Mouse (Mus musculus) frontal cortex, postnatal 25 days (tissue): ENCODE results near the gene Sag.
A peak's percentile ranks its signal among the peaks of the same experiment; 100 is the strongest.
"Not testable (repeated sequence)": the region's sequence is repeated elsewhere in the genome, so short reads cannot be mapped to it uniquely, and the experiment has no call there.

ENCODE experiments used
- DNase-seq, 2 experiments: peaks; one replicate each; pipeline ENCODE4 v3.0.0; 2022; ENCODE audit warnings: low spot score in 2 of 2

Gene Sag

DNA sequence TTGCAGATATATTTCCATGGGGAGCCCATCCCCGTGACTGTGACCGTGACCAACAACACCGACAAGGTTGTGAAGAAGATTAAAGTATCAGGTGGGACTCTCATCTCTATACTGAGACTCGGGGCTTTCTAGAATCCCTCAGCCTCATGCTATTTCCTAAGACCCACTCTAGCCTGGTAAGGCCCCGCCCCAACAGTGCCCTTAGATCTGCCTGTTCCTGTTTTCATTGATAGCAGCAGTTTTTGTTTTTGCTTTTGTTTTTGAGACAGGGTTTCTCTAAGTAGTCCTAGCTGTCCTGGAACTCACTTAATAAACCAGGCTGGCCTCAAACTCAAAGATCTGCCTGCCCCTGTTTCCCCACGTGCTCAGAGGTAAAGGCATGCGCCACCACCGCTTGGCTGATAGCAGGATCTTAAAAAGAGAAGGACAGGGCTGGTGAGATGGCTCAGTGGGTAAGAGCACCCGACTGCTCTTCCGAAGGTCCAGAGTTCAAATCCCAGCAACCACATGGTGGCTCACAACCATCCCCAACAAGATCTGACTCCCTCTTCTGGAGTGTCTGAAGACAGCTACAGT, 21.0 kb downstream of the Sag start:
- no peak for DNase-seq

DNA sequence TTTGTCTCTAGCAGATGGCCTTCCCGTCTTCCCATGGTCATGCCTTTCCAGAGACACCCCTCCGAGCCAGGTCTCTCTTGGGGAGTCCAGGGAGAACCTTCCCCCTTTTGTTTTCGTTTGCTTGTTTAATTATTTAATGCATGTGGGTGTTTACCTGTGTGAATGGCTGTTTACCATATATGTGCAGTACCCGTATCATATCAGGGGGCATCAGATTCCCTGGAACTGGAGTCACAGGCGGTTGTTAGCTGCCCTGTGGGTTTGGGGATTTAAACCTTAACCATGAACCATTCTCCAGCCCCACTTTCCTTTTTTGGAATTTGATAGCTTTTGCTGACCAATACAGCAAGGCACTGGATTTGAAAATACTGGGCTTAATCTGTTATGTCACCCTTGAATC, 21.8 kb downstream of the Sag start:
- no peak for DNase-seq

DNA sequence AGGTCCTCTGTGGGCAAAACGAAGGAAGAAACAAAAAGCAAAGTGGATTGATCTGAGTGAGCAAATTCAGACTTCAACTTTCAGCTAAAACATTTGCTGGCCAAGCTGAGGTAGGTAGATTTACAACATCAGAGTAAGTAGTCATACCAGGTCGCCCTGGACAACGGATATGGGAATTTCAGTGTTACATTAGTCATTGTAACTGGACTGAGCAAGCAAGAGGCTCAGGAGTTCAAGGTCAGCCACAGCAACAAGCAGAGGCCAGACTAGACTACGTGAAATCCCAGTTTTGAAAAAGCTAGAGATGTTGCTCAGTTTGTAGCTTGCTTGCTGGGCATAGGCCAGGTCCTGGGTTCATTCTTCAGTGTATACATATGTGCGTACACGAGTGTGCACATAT, 22.5 kb downstream of the Sag start:
- no peak for DNase-seq

DNA sequence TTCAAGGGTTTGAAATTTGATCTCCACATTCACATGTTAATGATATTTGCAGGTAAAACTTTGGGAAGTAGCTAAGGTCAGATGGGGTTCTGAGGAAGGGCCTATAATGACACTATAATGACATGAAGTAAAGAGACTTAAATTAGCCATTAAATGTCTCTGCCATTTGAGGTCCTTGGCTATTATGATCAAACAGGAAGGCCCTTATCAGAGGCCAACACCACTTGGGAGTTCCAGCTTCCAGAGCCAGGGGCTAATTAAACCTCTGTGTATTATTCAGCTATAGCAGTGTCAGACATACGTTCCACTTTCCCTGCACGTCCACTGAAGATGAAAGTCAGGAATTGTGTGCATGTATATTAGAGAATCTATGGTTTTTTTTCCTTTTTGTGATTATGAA, 23.0 kb downstream of the Sag start:
- DNase-seq: no peak

DNA sequence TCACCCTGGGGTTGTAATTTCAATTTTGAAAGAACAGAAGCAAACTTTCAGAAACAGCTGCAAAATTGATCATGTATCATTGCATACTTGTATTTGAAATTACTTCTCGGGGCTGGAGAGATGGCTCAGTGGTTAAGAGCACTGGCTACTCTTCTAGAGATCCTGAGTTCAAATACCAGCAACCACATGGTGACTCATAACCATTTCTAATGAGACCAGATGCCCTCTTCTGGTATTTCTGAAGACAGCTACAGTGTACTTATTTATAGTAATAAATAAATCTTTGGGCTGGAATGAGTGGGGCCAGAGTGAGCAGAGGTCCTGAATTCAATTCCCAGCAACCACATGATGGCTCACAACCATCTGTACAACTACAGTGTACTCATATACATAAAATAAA, 24.0 kb downstream of the Sag start:
- DNase-seq: not testable (repeated sequence)

DNA sequence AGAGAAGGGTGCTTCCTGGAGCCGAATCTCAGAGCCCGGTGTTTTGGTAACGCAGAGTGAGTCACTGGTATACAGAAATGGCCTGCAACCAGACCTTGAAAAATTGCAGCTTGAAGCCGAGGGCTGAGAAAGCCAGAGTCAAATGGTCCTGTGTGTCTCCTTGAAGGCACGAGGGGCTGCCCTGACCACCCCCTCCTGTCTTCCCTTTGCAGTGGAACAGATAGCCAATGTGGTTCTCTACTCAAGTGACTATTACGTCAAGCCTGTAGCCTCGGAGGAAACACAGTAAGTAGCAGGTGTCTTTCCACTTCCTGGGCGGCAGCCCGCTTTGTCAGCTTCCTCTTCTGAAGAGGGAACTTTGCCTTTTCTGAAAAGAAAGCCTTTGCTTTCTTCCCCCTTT, 24.7 kb downstream of the Sag start:
- DNase-seq: no peak

DNA sequence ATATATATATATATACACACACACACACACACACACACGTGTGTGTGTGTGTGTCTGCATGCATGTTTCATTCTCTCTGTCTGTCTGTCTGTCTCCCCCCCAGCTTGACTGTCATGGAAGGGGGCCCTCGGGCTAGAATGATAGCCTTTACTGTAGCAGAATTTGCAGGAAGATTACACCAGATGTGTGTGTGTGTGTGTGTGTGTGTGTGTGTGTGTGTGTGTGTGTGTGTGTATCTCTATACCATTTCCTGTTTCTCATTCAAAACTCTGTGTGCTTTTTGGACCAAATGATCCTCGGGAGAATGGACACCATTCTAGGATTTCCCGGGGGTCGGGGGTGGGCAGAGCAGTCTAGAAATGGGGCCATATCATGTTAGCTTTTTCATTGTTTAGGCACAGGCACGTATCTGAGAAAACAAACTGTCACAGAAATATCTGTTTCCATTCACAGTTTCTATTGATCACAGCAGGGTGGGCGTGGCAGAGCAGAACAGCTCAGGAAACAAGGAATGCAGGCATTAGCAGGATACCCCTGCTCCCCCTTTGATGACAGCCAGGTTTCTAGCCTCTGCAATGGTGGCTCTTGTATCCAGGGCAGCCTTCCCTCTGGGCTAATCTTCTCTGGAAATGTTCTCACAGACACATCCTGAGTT, 25.6 kb downstream of the Sag start:
- DNase-seq: no peak

DNA sequence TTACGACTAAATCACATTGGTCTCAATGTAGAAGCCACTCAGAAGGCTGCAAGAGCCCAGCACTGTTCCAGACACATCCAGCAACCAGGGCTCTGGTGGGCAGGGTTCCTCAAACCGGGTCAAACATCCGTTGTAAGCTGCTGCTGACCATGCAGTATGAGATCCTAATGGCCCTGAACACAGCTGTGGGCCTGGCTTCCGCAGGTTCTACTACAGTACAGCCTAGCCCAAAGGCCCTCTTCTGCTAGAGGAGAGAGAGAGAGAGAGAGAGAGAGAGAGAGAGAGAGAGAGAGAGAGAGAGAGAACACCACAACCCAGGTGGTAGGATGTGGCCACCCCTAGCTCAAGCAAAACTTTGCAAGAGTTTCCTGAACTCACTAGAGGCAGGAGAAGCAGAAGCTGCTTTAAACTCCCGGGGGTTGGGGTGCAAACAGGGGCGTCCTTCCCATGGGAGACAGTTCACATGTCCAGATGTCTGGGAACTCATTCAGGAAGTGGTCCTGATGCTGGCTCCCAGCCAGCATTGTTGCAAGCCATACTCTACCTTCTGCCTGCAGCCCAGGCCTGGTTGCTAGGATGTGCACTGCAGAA, 26.2 kb downstream of the Sag start:
- no peak for DNase-seq

DNA sequence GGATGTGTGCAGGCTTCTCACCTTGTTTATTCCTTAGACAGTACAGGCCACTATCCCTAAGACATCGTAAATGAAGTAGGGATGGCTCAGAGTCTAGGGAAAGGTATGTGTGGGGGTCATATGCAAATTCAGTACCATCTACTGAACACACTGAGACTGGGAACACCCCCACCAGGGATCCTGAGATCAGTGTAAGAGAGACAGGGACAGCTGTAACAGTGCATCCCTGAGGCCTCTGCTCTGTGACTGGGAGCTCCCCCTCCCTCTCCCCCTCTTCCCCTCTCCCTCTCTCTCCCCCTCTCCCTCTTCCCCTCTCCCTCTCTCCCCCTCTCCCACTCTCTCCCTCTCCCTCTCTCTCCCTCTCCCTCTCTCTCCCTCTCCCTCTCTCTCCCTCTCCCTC, 33.0 kb downstream of the Sag start:
- no peak for DNase-seq

DNA sequence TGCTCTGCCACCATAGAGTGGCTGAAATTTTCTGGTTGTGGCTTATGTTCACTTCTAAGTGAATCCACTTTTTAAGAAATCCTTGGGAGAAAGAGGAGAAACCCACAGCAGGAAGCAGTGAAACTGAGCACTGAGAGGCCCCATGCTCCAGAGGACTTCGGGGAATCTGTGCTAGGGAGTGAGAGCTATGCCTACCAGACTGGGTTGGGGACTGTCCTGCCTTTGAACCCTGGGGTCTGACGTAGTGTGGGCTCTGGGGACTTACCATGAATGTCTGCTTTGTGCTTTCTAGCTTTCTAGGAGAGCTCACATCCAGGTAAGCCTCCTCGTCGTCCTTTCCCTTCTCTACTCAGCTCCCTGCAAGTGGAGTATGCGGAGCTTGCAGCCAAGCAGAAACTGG, 33.5 kb downstream of the Sag start:
- DNase-seq: no peak

DNA sequence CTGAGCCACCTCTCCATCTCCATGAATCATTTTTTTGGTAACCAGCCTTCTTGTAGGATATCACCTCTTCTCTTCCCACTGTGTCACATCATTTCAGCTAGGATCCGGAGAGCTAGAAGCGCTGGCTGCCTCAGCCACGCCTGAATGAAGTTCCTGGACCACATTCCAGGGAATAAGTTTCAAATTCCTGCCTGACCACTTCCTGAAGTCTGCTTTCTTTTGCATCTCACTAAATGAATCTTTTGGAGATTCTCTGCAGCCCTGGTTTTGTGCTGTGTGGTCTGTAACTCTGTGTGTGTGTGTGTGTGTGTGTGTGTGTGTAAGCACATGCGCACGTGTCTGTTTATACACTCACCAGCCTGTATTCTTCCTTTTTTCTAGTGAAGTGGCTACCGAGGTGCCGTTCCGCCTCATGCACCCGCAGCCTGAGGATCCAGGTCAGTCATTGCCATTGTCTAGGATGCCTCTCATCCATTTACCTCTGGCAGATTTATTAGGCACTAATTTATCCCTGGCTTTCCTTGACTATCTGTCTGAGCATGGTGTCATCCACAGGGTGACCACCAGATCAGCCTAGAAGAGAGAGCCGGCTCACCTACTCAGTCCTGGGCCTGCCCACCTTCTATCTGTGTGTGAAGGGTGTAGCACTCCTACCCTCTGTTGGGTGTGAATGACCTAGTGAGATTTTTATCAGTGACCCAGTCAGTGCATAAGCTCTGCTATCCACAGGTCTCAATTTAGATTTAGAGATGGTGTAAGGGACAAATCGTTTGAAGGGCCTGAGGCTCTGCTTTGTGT, 37.1 kb downstream of the Sag start:
- no peak for DNase-seq

DNA sequence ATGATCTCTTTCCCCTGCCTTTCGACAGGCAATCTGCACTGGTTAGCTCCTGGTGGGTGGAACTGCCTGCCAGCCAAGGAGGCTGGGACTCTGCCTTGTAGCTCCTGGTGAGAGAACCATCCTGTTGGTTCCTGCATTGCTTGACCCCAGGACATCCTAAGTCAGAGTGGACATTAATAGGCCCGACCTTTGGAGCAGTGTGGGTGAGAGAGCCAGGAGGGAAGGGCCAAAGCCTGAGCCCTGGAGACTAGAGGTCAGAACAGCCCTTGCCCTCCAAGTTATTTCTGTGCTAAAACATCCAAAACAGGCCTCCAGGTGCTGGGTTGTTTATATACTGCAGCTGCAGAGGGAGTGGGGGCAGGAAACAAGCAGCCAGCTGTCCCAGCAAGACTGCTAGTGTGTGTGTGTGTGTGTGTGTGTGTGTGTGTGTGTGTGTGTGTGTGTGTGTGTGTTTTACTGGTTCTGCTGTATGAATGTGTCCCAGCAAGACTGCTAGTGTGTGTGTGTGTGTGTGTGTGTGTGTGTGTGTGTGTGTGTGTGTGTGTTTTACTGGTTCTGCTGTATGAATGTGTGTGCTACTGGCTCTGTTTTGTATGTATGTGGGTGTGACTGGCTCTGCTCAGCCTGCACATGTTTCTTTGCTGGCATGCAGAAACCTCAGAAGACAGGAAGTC, 43.5 kb downstream of the Sag start:
- DNase-seq: no peak

DNA sequence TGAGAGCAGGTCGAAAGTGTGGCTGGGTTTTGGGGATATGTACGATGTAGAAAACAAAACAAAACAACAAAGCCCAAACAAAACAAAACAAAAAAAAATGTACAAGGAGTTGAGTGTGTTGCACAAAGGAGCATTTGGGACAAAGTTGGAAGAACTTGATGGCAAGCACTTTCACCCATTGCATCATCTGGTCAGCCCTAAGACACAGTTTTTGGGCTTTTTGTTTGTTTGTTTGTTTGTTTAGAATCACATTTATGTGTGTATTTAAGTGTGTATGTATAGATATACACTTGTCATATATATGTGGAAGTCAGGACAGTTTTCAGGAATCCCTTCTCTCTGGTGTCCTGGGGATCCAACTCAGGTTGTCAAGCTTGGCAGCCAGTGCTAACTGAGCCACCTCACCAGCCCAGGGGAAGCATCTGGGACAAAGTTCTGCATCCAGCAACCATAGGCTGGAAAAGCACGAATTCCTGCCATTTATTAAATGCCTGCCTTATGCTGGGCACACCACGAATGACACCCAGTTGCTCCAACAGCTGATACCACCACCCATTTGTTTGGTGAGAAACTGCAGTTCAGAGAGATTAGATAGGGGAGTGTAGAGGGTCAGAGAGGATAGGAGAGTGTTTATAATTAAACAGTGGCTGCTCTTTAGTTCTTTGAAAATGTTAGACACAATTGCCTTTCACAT, 44.1 kb downstream of the Sag start:
- DNase-seq: no peak

DNA sequence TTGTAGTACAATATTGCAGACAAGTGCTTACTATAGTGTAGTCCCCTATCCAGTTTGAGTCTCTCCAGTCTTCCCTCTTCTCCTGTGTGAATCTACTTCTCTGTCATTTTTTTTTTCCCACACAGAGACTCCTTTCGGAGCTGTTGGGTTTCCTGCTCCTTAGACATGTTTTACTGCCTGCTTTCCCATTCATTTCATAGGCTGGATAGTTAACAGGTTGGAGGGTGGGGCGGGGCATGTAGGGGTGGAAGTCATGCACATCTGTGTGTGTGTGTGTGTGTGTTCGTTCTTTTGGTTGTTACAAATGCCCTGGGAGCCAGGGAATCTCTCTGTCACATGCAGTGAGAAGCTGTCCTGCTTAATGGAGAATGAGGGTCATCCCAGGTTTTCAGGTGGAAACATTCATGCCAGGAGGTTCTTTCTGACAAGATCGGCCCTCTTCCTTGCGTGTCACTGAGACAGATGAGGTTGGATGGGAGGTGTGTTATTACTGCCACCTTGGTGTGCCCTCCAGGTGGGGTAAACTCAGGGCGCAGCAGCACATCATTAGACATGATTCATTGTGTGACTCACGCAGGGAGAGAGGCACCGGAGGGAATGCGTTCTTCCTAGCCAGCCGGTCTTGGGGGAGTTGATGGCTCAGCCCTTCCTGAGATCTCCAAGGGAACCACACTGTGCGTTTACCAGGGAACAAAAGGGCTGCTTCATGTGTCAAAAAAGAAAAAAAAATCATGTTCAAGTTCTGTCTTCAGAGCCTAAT, 44.9 kb downstream of the Sag start:
- DNase-seq: peak in 1 of 2 experiments; percentile 31

DNA sequence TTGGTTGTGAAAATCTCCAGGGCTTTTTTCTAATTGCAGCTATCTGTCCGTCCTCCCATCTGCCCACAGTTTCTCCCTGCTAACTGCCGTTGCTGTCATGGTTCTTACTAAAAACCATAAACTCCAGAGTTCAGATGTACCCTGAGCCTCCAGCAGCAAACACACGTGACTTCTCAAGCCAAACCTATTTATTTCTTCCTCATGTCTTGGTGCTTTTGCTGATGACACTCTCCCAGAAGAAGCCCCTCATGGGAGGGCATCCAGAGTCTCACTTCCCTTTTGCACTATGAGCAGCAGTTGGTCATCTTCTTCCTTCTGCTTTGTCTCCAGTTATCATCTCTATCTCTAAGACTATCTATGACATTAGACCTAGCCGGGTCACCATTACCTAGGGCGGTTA, 45.8 kb downstream of the Sag start:
- DNase-seq: no peak

DNA sequence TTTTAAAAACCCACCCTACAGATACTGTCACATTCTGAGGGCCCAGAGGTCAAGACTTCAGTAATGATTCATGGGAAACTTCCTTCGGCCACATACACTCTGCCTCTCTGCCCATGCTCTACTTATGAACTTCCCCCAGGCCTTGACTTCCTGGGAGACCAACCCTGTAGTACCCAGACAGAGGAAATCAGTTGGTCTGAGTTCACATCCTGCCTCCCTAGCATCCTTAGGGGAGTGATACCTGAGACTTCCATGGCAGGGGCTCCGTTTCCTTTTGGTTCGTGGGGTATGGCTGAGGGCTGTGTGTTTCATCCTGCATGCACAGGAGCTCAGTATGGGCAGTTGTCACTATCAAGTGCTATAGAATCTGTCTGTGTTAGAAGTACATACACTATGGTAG, 47.9 kb downstream of the Sag start:
- no peak for DNase-seq

DNA sequence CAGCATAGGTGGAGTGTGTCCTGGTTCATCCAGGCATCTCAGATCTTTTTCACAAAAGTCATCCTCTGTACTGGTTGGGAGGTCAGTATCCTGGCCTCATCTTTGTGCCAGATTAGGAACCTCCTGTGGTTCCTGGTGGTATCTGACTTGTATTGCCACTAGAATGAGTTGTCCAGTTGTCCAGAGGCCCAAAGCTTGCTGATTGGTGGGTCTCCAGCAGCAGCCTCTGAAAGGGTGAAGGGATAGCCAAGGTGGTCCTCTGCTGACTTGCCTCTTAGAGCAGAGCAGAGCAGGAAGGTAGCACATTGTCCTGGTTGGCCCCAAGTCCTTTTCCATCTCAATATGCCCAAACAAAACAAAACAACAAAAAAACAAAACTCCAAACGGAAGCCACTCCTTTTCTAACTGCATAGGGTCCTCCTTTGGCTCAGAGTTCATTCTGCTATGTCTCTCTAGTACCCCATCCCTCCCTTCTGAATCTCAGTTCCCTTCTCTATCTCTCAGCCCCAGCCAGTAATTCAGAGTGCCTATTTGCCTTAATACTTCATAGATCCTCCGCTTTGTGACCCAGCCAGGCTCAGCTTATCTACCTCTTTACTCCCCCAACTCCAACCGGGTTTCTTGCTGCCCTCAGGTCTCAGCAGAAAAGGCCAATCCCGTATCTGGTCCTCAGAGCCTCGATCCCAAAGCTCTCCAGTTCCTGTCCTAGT, 48.8 kb downstream of the Sag start:
- no peak for DNase-seq

DNA sequence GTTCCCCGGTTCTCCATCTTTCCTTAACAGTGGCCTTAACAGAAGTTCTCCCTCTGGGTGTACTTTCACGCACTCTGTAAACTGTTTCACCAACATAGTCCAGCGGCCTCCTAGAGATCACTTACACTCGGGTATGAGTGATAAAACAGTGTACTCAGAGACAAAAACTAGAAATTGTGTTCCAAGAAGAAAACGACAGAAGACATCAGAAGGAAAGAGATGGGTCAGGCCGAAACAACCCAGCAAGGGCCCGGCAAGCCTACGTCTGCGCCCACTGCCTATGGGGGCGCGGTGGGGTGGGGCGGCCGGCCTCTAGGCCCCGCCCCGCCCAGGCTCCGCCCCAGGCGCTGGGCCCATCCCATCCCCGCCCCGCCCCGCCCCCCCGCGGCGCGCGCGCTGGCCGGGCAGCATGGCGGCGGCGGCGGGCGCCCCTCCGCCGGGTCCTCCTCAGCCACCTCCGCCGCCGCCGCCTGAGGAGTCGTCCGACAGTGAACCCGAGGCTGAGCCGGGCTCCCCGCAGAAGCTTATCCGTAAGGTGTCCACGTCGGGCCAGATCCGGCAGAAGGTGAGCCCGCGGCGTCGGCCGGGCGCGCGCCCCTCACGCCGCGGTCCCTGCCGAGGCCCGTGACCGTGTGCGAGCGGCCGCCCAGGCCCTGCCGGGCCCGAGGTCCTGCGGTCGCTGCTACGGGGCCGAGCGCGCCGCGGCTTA, 49.6 kb downstream of the Sag start, which contains the start of gene Dgkd:
TSS of gene Dgkd (plus strand) at position 396 of the 709 bp plus-strand sequence.
- peak in 1 of 2 experiments; percentile 50 for DNase-seq

DNA sequence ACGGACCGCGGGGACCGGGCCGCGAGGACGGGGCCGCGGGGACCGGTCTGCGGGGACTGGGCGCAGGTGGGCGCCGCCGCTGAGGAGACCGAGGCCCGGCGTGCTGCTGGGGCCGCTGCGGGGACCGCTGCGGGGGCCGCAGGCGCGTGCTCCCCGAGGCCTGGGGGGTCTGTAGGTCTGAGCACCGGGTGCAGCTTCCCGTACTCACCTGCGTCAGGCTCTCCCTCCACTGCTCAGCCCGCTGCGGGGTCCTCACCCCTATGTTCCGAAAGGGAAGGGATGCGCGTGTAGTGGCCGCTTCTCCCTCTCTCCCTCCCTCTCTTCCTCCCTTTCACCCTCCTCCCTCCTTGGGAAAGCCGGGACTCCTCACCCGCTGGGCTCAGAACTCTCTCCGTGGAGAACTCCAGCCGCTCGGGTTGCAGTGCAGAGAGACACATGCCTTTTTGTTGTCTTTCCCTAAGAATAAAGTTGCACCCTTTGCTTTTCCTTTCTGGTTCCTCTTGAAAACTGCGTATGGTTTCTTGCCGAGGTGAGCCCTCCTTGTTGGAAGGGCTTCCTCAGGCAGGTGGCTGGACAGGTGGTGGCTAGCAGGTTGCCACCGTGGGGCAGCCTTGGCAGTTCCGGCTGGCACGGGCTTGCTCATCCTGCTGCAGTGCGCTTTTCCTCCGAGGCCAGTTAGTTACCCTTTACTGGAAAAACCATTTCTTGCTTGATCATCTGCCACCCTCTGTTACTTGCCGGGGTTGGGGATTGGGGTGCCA, 50.3 kb downstream of the Sag start:
- no peak for DNase-seq
